Mouse (Mus musculus): ENCODE measurements around the gene Prlh.

- TF ChIP-seq EP300 (IDR thresholded peaks at IDR 0.05; ENCODE audit: low read depth) (no peak), CTCF (IDR thresholded peaks at IDR 0.05; ENCODE audit: low read depth) (peak; percentile 94)
Measured at GRCm38 (mm10) chr1:90972911-90973573, 20.1 kb downstream of the Prlh start.
